Mouse (Mus musculus): ENCODE results near the gene Abcc2. TPM values are rescaled to one million over a fixed set of nuclear protein-coding genes. Genes with fewer than 3 reads are reported as not detected.

Abcc2 gene
- total RNA-seq, 2 experiments from 2014 or later, result not detected

DNA sequence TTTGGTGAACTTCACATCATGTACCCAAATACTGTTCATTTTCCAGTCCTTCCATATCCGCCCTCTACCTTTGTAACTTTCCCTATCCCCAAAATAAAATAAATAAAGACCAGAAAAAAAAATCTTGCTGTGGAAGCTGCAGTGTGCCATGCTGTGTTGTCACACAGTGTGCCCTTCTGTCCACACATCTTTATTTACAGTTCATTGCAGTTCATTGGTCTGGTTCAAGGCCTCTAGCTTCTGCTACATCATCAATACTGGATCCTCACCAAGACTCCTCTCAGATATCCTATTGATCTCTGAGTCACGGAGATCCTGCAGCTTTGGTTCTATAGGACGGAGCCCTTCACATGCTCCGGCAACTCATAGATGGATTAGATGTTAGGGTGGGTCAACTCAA is 10.5 kb downstream of the Abcc2 start:
- DNase-seq (ENCODE audit: low spot score in 2 of 2), result no peak
- H3K4me3 ChIP-seq, result no peak overlapping the region
- no peak overlapping the region for H3K27ac ChIP-seq
- no peak for TF ChIP-seq CTCF (conservative IDR thresholded peaks at IDR 0.05)

DNA sequence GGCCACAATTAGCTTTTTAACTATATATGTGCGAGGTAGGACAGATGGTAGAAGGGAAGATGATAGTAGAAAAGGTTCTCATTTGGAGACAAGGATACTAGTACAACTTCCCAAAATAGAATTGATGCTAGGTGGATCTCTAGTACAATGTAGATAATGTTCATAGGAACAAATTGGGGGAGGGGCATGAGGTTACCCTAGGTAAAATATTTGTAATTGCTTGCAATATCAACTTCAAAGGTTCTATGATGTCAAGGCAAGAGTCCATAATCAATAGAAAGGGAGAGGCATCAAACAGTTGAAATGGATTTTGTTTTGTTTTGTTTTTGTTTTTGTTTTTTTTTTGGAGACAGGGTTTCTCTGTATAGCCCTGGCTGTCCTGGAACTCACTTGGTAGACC is 12.0 kb downstream of the Abcc2 start:
- no peak for DNase-seq (ENCODE audit: low spot score in 2 of 2)
- TF ChIP-seq CTCF (conservative IDR thresholded peaks at IDR 0.05), result no peak
- Histone ChIP-seq H3K27ac (no peak overlapping the region), H3K4me3 (no peak overlapping the region)

DNA sequence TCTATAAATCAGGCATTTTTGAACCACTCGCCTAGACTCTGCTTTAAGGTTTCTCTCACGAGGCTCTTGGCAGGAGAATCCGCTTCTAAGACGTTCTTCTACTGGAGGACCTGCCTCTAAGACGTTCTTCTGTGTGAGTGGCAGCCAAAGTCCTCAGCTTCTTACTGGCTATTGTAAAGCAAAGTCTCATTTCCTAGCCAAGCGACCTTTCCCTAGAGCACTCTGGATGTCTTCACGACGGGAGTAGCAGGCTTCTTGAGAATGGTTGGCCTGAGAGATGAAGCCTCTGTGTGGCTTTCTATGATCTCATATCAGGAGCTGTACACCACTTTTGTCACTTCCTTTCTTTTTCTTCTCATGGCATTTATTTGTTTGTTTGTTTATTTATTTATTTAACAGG is 13.5 kb downstream of the Abcc2 start:
- no peak for DNase-seq (ENCODE audit: low spot score in 2 of 2)
- H3K4me3 ChIP-seq, result no peak overlapping the region
- H3K27ac ChIP-seq, result no peak overlapping the region
- no peak for TF ChIP-seq CTCF (conservative IDR thresholded peaks at IDR 0.05)

DNA sequence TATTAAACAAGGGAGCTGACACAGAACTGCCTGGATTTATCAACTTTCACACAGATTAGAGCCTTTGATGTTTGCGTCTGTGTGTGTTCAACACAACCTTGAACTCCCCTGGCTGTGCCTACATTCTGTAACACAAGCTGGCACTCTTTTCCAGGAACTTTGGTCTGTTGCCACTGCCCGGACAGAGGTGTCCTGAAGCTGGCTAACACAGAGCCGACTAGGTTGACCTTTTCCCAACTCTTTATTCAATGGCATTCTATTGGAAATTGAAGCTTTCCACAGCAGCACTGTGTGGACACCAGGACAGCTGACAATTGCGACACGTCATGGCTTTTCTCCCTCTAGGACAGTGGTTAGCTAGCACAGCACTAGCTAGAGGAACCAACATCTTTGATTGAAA is 15.2 kb downstream of the Abcc2 start:
- Histone ChIP-seq H3K4me3 (no peak overlapping the region), H3K27ac (no peak overlapping the region)
- no peak for DNase-seq (ENCODE audit: low spot score in 2 of 2)
- no peak for TF ChIP-seq CTCF (conservative IDR thresholded peaks at IDR 0.05)

DNA sequence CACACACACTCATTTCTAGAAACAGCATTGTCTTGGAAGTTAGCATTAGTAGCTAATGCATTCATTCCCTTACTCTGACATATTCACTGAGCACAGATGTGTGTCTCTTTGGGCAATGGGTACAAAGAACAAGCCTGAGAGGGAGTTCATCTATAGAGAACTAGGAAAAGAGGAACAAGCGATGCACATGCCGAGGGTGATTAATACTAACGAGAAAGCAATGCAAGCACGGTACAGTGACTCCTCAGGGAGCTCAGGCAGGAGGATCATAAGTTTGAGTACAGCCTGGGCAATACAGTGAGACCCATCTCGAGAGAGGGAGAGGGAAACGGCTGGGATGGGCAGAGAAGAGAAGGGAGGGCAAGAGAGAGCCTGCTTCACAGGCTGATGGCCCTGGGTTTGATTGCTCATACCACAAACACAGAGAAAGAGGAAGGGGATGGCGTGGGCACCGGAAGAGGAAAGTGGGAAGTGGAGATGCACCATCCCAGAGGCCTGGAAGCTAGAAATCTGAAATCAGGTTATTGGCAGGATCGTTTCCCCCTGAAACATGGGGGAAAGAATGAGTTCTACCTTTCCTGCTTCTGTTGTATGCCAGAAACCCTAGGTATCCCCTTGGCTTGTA is 19.5 kb downstream of the Abcc2 start:
- TF ChIP-seq CTCF (conservative IDR thresholded peaks at IDR 0.05), result no peak
- Histone ChIP-seq H3K4me3 (no peak overlapping the region), H3K27ac (no peak overlapping the region)
- DNase-seq (ENCODE audit: low spot score in 2 of 2), result no peak

DNA sequence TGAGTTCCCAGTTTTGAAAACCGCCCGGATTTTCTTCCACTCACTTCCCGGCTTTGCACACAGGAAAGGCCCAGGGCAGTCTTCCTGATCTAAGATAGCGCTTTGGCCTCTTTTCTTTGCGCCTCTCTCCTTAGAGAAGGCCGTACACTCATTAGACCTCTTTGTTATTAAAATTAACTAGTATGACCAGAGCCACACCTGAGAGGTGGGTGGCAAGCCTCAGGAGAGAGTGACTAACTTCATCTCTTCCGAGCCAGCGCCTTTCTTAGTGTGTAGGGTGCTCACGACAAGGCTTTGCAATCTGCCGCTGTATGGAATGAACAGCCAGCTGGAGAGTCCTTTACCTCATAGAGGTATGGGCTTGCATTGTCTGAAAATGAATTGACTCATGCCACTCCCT is 21.9 kb downstream of the Abcc2 start:
- Histone ChIP-seq H3K4me3 (no peak overlapping the region), H3K27ac (no peak overlapping the region)
- TF ChIP-seq CTCF (conservative IDR thresholded peaks at IDR 0.05), result no peak
- no peak for DNase-seq (ENCODE audit: low spot score in 2 of 2)

DNA sequence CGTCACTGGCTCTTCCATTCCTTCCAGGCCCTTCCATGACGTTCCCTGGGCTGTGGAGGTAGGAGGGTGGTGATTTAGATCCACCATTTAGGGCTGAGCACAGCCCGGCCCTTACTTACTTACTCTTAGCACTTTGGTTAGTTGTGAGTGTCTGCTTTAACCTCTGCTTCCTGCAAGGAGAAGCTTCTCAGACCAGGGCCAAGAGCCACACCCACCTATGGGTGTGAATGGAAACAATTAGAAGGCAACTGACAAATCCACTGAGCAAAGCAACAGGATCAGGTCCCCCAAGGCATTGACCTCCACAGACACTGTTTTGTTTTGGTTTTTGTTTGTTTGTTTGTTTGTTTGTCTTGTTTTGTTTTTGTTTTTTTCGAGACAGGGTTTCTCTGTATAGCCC is 27.3 kb downstream of the Abcc2 start:
- no peak for DNase-seq (ENCODE audit: low spot score in 2 of 2)
- no peak overlapping the region for H3K4me3 ChIP-seq
- H3K27ac ChIP-seq, result no peak overlapping the region
- no peak for TF ChIP-seq CTCF (conservative IDR thresholded peaks at IDR 0.05)

DNA sequence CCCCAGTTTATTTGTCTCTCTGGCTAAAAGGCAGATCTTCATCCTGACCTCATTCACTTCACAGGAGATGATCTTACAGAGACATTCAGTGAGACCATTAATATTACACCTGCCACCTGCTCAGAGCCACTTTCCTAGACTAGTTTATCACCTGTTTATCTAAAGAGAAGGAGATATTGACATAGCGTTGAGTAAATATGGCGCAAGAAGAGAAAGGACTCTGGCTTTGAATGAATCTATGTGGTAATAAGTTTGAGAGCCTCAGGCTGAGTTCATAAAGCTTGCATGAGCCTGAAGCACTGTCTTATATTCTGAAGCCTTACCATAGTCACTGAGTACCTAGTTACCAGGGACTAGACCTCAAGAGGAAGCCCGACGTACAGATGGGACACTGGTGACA is 29.4 kb downstream of the Abcc2 start:
- TF ChIP-seq CTCF (conservative IDR thresholded peaks at IDR 0.05), result no peak
- no peak for DNase-seq (ENCODE audit: low spot score in 2 of 2)

DNA sequence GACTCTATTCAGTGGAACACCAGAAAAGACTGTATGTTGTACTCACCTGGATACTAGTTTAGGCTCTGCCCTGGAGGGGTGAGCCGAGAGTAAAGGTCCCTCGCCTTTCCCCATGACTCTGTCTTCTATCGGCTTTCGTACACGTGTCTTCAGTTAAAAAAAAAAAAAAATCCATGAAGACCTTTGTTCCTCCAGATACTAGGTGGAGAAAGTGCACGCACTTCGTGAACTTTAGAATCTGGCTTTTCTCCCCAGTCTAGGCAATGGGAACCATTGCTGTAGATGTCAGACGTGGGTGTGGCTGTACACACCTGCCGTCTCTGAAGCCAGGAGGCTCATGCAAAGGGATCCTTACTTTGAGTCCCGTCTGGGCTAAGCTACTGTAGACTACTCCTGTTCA is 31.3 kb downstream of the Abcc2 start:
- DNase-seq (ENCODE audit: low spot score in 2 of 2), result no peak
- H3K4me3 ChIP-seq, result no peak overlapping the region
- no peak for TF ChIP-seq CTCF (conservative IDR thresholded peaks at IDR 0.05)

More for the DNA sequence above, 29.4 kb downstream of the Abcc2 start:
- Histone ChIP-seq H3K4me3 (no peak overlapping the region), H3K27ac (no peak overlapping the region)

DNA sequence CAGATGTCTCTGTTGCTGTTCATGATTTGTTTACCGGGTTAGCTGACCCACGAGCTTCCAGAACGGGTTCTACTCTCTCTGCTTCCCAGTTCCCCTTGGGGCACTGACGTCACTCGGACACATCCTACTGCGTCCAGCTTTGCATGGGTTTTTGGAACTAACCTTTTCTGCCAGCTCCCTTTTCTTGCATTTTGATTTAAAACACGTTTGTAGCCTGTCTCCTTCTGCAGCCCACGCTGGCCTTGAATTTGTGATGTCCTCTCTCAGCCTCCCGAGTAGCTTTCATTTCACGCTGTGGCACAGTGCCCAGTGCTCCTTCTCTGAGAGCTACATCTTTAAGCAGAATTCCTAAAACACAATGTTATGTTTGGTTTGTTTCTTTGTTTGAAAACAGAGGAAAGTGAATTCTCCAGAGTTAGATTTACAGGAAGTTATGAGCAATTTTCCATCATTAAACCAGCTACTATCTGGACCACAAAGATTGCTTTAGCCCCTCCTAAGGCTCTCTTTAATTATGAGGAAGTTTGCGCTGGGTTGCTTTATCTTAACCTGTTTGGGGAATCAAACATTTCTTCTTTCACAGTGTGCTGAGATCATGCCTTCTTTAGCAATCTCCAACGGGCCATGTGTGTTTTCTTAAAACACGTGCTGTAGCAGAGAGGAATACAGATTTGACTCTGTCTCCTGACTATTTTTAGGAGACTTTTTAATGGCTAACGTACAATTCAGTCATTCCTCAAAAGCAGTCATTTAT is 33.8 kb downstream of the Abcc2 start:
- DNase-seq (ENCODE audit: low spot score in 2 of 2), result no peak
- TF ChIP-seq CTCF (conservative IDR thresholded peaks at IDR 0.05), result no peak
- peak overlapping the region; percentile 17 for H3K4me3 ChIP-seq
- no peak overlapping the region for H3K27ac ChIP-seq

More for the DNA sequence above, 31.3 kb downstream of the Abcc2 start:
- H3K27ac ChIP-seq, result no peak overlapping the region

DNA sequence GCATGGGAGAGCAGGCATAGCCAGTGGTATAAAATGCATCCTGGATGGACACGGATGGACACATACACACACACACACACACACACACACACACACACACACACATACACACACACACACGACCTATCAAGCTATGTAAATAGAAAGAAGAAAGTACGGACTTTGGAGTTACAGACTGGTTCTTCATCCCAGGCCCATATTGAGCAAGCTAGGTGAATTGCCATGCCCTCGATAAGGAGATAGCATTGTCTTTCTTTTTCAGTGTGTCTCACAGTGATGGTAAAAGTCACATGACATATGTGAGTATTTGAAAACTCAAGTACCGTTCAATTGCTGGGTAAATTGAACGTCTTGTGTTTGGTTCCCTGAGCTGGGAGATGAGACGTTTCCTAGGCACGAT is 44.9 kb downstream of the Abcc2 start:
- Histone ChIP-seq H3K4me3 (no peak overlapping the region), H3K27ac (no peak overlapping the region)
- no peak for TF ChIP-seq CTCF (conservative IDR thresholded peaks at IDR 0.05)
- DNase-seq (ENCODE audit: low spot score in 2 of 2), result no peak

DNA sequence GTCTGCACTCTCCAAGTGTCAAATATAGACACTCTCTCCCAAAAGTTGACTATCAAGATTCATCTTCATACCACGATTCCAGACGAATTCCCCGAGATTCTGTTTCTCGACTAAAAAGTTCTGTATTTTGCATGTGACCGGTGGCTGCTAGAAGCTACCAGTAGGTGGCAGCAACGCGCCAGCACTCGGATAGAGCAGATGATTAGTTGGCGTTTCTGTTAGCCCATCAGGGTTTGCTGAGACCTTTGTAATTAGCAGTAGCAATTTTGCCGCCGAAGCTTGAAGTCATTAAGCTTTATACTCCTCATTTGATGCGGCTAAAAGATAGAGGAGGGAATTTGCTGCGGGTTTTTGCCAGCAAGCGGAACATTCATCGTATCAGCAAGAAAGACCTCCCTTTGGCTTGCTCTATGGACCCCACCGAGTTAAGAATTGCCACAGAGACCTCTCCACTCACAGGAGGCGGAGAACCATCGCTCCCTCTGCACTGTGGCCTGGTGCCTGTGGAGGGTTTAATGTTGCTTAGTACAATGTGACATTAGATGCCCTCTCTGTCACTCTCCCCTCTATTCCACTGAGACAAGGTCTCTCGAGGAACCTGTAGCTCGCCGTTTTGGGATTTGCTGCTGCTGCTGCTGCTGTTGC is 50.6 kb downstream of the Abcc2 start:
- DNase-seq (ENCODE audit: low spot score in 2 of 2), result peak; percentile 55 to 81
- H3K27ac ChIP-seq, result no peak overlapping the region
- no peak overlapping the region for H3K4me3 ChIP-seq
- TF ChIP-seq CTCF (conservative IDR thresholded peaks at IDR 0.05), result peak; percentile 97

DNA sequence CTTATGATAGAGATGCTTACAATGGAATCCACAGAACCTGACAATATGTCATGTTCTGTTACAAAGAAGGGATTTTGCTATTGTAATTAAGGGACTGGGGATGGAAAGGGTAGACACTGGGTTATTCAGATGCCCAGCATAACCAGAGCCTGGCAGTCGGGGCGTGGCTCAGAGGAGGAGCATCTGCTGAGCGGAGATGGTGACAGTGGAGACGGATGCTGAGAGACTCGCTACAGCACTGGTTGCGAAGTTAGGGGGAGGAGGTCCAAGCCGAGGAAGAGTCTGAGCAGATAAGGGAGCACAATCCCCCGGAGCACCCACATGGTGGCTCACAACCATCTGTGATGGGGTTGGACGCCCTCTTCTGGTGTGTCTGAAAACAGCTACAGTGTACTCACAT is 61.2 kb downstream of the Abcc2 start:
- Histone ChIP-seq H3K4me3 (no peak overlapping the region), H3K27ac (no peak overlapping the region)
- TF ChIP-seq CTCF (conservative IDR thresholded peaks at IDR 0.05), result peak; percentile 30
- no peak for DNase-seq (ENCODE audit: low spot score in 2 of 2)

Data from layer of hippocampus, adult 2 months (tissue).